Mouse (Mus musculus) frontal cortex, postnatal 36 days (tissue): ENCODE data around the gene Rabl2.

Experiments used
- DNase-seq, 2 experiments: peaks; one replicate each; pipeline ENCODE4 v3.0.0; 2022; ENCODE audit warnings: low spot score in 2 of 2

The Rabl2 gene

DNA sequence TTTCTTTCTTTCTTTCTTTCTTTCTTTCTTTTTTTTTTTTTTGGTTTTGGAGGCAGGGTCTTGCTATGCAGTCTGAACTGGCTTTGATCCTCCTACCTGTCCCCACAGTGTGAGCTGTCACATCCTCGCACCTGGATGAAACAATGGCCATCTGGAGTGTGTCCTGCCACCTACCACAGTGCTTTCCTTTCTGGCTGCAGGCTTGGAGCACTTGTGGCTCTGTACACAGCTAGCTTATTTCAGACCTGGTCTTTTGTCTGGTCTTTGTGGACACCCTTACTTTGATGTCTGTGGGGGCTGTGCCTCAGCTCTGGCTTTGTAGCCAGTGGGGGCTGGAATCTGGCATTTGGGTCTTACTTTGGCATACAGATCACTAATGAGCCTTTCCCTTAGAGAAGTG, 40.0 kb downstream of the Rabl2 start:
- no peak for DNase-seq

DNA sequence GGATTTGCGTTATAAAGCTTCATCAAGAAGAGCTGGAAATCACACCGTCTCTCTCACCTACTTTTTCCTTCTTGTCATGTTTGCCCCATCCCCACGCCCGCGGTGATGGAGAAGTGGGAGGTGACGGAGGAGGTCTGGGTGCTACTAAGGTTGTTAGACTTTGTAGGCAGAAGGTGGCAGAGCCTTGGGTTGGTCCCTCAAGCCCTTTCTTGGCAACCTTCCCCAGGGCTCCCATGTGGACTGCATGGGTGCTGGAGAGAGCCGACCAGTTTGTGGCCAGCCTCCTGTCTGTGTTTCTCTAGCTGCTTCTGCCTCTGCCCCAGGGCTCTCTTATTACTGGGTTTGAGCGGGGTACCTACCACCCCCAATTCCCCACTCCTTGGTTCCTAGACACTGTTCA, 41.2 kb downstream of the Rabl2 start:
- no peak for DNase-seq

DNA sequence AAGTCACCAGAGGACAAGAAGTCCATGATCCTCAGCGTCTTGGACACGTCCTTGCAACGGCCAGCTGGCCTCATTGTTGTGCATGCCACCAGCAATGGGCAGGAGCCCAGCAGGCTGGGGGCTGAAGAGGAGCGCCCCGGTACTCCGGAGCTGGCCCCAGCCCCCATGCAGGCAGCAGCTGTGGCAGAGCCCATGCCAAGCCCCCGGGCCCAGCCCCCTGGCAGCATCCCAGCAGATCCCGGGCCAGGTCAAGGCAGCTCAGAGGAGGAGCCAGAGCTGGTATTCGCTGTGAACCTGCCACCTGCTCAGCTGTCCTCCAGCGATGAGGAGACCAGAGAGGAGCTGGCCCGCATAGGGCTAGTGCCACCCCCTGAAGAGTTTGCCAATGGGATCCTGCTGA, 42.9 kb downstream of the Rabl2 start:
- DNase-seq: no peak

DNA sequence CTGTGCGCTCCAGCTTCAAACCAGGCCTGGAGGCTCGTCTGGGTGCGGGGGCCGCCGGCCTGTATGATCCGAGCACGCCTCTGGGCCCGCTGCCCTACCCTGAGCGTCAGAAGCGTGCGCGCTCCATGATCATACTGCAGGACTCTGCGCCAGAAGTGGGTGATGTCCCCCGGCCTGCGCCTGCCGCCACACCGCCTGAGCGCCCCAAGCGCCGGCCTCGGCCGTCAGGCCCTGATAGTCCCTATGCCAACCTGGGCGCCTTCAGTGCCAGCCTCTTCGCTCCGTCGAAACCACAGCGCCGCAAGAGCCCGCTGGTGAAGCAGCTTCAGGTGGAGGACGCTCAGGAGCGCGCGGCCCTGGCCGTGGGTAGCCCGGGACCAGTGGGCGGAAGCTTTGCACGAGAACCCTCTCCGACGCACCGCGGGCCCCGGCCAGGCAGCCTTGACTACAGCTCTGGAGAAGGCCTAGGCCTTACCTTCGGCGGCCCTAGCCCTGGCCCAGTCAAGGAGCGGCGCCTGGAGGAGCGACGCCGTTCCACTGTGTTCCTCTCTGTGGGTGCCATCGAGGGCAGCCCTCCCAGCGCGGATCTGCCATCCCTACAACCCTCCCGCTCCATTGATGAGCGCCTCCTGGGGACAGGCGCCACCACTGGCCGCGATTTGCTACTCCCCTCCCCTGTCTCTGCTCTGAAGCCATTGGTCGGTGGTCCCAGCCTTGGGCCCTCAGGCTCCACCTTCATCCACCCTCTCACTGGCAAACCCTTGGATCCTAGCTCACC, 43.7 kb downstream of the Rabl2 start:
- no peak for DNase-seq

DNA sequence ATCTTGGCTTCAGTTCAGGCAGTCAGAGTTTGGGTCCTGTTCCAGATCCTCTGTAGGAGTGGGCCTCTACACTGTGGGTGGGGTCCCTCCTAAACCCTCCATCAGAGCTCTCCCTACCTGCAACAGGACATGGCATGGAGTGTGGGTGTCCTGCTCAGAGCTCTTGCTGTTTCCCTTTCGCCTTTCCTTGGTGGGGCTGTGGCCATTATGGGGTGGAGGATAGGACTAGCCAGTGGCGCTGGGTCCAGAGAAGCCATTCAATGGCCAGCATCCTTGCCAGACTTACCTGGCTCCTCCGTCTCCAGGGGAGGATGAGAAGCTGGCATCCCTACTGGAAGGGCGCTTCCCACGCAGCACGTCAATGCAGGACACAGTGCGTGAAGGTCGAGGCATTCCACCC, 44.4 kb downstream of the Rabl2 start:
- DNase-seq: no peak

DNA sequence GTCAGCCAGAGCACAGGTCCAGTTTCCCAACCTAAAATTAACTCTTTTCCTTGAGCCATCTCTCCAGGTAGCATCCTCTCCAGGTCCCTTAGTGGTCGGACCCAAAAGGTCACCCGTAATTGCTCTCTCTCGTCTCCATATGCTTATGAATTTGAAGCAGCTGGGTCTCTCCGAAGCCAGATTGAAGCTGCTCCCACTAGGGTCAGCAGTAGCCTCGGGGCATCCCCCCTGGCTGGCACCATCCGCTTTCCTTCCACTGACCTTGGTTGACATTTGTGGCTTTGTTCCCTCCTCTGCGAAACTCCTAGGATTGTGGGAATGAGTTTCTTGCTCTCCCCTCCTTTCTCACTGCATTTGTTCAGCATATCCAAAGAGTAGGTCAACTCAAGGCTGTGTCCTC, 47.6 kb downstream of the Rabl2 start:
- no peak for DNase-seq

DNA sequence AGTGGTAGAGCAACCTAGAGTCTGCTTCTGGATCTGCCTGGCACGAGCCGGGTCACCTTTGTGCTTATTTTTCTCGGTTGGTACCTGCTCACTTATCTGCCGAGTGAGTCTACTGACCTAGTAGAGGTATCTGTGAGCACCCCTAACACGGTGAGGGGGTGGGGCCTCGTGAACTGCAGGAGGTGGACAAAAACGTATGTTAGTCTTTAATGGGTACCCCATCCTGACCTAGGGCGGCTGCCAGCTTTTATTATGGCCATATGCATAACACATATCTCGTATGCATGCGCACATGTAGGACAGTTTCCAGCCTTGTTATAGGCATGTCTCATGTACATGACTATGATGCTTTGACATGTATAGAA, 57.9 kb downstream of the Rabl2 start:
- no peak for DNase-seq

DNA sequence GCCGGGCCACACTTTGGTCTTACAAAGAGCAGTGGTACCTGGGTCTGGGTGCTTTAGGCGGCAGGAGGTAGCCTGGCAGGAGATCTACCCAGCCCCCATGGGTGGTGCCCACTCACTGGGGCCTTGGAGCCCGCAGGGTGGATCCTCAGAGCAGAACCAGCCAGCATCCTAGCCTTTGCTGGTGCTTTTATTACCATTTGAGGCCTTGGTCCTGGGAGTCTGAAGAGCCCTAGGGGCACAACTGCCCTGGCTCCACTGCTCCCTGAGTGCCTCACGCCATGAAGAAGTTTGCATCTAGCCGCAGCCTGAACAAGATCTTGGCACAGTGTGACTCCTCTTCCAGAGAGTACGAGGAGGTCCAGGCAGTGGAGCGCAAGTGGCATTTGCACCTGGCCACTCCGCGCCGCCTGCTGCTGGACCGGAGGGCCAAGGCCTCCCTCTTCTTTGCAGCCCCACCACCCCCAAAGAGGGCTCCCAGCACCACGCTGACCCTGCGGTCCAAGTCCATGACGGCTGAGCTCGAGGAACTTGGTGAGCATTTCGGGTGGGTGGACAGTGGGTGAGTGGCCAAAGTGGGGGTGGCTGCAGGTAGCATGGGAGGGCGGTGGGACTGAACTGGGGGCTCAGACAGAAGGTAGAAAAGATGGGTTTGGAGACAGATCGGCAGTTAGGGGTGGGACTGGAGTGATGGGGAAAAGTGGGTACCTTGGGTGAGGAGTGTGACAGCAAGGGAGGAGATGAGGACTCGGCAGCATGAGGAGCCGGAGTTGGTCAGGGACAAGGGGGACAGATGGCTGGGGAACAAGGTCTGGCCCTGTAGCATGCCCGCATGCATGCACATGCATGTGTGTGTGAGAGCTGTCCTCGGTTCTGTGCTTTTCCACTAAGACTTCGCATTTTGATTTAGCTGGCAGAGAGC, 58.5 kb downstream of the Rabl2 start:
- DNase-seq: no peak
